Mouse (Mus musculus) ES-CJ7 (cell line): ENCODE data around the gene Sass6.
"Not testable (repeated sequence)": the region's sequence is repeated elsewhere in the genome, so short reads cannot be mapped to it uniquely, and the experiment has no call there.

Source experiments
- DNase-seq: peaks from one replicate; pipeline ENCODE4 v3.0.0; 2011; ENCODE audit warnings: low read depth, low spot score

Sass6 gene

DNA sequence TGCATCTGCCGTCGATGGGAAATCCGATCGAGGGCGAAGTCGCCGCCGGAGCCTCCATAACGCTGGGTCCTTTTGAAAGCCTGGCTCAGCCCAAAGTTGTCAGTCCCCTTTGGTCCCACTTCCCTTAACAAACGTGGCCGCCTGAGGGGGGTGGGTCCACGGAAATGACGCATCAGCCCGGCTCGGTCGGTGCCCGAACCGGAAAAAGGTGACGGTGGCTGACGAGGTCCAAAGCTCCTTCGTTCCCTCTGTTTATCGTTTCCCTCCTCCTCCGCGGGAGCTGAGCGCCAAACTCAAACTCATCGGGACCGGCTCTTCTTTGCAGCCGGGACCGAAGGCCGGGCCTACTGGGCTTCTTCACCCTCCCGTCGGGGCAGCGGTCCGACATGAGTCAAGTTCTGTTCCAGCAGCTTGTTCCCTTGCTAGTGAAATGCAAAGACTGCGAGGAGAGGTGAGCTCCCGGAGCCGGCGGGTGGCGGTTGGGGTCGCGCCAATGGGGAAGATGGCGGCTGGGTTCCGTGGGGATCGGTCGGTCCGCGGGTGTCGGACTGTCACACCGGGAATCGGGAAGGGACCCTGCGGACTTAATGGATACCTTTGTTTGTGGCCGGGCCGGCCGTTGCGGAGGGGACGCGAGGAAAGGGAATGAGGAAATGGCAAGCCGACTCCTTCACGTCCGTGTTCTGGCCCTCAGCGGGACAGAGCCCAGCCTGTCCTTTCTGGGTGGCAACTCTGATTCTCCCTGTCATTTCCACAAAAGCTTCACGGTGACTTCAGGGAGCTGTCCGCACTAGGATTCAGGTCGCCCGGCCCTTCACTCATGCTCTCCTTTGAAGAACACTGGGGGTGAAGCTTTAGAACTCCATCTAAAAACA lies at the start of gene Sass6:
TSS of gene Sass6 (plus strand) at position 255 of the 875 bp plus-strand sequence.
- DNase-seq, result peak; percentile 97

DNA sequence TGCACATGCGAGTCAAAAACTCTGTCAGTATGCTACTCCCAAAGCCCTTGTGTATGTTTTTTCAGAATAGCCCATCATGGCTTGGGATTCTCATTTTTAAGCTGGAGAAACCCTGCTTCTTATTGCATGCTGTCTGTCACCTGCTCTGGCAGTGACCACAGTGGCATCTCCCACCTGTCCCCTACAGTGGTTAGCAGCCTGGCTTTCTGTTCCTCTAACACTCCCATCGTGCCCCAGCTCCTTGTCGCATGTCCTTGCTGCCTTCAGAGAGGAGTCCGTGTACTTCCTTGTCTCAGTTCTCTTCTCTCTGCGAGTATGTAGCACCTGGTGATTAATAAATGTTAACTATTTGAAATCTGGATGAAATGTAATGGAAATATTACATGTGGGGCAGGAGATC lies 47.4 kb upstream of the Sass6 start:
- DNase-seq, result no peak

DNA sequence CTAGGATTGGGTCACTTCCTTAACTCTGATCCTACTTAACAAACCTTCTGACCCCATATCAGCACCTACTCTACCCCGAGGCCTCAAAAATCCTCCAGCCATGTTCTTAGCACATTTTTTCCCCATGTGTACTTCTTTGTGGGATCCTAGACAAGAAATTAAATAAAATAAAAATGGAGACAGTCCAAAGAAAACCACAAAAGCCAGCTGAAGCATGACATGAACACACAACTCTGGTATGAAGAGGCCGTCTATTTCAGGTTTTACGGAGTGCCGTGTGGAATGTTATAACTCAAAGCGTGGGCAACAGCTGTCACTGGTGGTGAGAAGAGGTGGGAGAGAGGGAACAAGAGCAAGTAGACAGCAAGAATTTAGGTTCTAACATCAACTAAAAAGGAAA lies 43.4 kb upstream of the Sass6 start:
- no peak for DNase-seq

DNA sequence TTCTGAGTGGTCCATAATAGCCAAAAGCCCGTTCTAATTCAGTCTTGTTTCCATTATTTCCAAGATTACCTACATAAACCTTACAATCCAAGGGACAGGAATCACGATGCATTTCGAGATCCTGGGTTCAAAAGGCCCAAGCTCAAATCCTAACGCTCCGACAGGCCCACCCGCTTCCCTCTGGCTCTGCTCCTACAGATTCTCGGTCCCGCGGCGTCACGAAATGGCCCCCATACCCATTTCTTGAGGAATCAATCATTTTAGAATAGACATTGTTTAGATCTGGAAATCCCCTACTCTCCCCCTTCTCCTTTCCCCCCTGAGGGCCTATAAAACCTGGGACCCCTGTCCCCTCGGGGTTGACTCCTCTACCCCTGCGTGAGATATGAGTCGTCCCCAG lies 33.5 kb upstream of the Sass6 start:
- DNase-seq, result not testable (repeated sequence)

- DNase-seq, result no peak
Measured at GRCm38 (mm10) chr3:116562408-116563094, 32.2 kb upstream of the Sass6 start, which contains the start of gene Lrrc39. Gene Lrrc39 (plus strand): TSS chr3:116562973.

DNA sequence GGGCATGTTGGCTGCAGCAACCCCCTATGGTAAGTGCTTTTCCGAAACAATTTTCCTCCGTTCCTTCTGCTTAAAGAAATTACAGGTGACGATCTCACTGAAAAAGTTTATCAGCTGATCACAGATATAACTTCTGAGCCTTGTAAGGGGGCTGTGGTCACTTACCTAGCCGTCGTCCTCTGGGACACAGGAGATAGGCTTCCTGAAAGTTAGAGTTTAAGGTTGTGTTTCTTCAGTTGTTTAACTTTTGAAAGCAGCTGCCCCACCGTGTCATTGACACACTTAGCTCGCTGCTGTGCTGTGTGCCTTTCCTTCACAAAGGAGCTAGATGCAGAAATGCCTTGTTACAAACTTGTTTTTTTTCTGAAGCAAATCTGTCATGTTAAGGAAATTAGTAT lies 31.7 kb upstream of the Sass6 start:
- no peak for DNase-seq

DNA sequence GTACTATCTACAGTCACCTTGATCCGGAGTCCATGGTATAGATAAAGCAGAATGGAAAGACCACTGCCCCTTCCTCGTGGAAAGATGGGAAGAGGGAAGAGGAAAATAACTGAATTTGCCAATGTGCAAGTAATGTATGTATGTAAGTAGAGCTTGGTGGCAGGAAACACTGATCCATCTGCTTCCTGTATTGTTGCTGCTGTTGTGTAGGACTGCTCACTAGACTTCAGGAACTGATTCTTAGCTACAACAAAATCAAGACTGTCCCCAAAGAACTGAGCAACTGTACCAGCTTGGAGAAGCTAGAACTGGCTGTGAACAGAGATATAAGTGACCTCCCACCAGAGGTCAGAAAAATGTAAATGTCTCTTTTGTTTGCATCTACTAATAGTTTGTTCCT lies 24.2 kb upstream of the Sass6 start:
- no peak for DNase-seq

GRCm38 (mm10) chr3:116577286-116577685 lies 17.5 kb upstream of the Sass6 start:
- DNase-seq, result peak; percentile 73

- DNase-seq, result no peak
Measured at GRCm38 (mm10) chr3:116582201-116582600, 12.6 kb upstream of the Sass6 start.

- peak; percentile 59 for DNase-seq
Measured at GRCm38 (mm10) chr3:116594076-116594727, 580 bp upstream of the Sass6 start.

DNA sequence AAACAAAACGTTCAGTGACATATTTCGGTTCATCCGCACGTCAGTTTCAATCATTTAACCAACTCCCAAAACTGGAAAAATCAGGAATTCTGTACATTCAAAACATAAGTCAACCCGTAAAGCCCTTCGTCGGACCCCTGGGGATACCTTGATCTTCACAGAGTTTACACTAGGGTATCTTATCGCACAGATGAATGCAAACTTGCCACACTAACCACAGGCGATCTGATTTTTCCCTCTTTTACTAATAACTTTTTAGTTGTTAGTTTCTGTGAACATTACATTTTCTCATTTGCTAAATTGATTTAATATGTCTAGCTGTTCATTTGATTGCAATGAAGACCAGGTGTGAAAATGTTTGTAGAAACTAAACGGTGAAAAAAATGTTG lies 815 bp downstream of the Sass6 start:
- no peak for DNase-seq

DNA sequence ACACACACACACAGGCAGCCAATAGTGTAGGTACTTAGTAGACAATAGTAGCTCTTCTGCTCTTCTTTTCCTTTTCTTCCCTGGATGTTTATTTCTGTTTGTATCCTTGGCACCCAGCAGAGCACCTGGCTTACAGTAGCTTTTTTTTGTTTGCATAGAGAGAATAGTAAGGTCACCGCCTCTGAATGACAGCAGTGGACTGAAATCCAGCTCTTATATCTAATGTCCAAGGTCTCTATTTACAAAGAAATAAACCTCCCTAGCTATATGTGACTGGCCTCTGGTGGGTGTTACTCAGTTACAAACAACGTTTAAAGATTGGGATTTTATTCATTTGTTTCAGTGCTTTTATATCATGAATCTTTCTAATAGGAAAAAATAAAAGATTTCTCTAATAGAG lies 4.9 kb downstream of the Sass6 start:
- DNase-seq, result no peak

DNA sequence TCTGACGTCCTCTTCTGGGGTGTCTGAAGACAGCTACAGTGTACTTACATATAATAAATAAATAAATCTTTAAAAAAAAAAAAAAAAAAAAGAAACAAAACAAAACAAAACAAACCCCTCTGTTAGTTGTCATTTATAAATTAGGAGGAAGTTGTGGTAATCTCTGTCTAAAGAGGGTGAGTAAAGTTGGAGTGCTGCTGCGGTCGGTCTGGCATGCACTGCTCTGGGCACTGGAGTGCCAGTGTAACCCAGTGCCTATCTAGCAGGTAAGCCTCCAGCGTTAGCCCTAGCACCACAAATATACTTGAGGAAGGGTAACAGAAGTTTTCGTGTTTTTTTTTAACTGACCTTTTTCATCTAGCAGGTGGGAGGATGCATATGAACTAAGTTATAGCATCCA lies 6.2 kb downstream of the Sass6 start:
- no peak for DNase-seq

GRCm38 (mm10) chr3:116601781-116602180 lies 7.0 kb downstream of the Sass6 start:
- no peak for DNase-seq

- DNase-seq, result no peak
Measured at GRCm38 (mm10) chr3:116604570-116604969, 9.8 kb downstream of the Sass6 start.

DNA sequence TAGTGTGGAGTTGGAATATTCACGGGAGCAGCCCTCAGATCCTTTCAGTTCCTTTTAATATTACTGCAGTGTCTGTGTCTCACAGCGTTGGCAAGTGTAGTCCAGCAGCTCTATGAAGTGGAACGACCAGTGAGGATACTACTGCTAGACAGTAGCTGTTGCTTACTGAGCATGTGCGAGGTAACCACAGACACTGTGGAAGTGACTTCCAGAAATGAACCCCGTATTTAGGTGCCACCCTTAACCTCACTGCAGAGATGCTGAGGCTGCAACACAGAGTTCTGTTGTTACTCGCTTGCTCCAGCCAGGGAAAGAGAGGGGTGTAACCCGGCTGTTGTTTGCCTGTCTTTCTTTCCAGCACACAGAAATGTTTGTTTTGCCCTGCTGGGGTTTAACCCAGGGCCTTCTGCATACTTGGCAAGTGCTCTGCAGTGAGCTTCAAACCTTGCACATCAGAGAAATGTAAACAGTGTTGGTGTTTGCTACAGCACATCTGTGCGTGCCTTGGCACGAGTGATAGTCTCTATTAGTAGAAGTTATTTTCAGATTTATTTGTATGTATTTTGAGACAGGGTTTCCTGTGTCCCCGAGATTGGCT lies 19.6 kb downstream of the Sass6 start, which contains the start of gene Trmt13:
TSS of gene Trmt13 (minus strand) at position 293 of the 598 bp plus-strand sequence.
- DNase-seq, result no peak

DNA sequence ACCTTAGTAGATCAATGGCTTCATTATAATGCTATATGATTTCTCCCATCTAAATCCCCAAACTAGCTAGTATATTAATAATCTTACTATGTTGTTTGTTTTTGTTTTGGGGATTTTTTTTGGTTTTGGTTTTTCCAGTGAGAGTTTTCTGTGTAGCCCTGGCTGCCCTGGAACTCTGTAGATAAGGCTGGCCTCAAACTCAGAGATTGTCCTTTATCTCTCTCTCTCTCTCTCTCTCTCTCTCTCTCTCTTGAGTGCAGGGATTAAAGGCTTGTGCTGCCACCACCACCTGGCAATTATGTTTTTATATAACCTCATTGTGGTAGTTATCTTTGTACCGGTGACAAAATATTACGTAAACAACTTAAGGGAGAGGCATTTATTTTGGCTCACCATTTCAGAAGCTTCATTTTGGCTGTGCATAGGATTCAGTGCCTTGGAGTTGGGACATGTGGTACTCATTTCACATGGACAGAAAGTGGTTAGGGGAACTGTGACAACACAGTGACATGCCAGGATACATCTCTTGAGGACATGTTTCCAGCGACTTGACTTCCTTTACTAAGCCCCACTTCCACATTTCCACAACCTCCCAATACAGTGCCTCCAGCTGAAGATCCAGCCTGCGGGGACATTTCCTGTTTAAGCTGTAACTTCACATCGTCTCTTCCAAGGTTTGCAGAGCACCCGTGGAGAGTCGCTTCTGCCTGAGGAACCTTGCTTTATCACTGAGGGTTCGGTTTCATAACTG lies 20.7 kb downstream of the Sass6 start:
- no peak for DNase-seq

DNA sequence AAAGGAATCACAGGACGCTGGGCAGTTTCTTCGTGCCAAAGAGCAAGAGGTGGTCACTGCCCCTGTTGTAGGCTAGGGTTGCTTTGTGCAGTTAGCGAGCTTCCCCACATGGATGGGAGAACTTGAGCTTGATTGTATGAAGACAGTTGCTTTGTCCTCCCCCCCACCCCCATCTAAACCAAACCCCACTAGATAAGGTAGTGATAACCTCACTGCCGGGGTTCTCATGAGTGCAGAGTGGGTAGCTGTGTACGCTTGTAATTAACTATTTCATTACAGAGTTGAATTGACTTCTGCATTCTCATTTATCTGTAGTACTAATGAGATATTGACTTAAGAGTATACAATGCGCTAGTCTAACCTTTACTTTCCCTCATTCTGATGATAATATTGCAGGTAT lies 24.1 kb downstream of the Sass6 start:
- DNase-seq, result no peak

- no peak for DNase-seq
Measured at GRCm38 (mm10) chr3:116620636-116621370, 26.0 kb downstream of the Sass6 start.

GRCm38 (mm10) chr3:116622641-116623040 lies 27.9 kb downstream of the Sass6 start:
- peak; percentile 91 for DNase-seq
